14 mouse cellular contexts compared by ENCODE assay signal in the genomic region with DNA sequence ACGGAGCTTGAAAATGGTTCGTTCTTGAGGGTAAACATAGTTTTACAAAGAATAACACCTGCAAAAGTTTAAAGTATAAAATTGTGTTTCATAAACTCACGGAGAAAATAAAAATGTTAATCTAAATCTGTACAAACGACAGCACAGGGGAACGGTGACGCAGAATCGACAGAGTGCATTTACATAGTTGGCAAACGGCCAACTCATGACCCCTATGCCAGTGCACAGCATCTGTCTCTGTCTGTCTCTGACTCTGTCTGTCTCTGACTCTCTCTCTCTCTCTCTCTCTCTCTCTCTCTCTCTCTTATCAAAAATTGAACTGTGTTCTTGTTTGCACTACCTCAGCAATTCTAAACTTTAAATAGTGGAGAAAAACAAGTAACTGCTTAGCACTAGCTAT.
"Had no signal": no experiment of that assay in that cellular context is flagged by ENCODE, and none has a peak within 500 bp of the region (broad histone marks: within the 10 kb centered on the region; RNA-seq: fewer than 3 reads in every experiment).

No protein-coding gene starts in this region.

- ATAC-seq: inflammation-experienced regulatory T-cells, adult 6 months; intestine, postnatal 0 days; lung, postnatal 0 days had no signal

- DNase-seq: kidney, adult 8-10 months; kidney, postnatal 25 days; lung, adult 18-20 months; lung, postnatal 36 days; thymus, adult 18-20 months; thymus, postnatal 14 days had no signal

- H3K9ac ChIP-seq: limb, embryonic 12.5 days; liver, embryonic 14.5 days; midbrain, embryonic 12.5 days had no signal

- H3K4me2 ChIP-seq: limb, embryonic 12.5 days; midbrain, embryonic 12.5 days had no signal

- H3K27me3 ChIP-seq: limb, embryonic 12.5 days; midbrain, embryonic 12.5 days had no signal

- H3K4me1 ChIP-seq: midbrain, embryonic 12.5 days had no signal

- H3K9me3 ChIP-seq: limb, embryonic 12.5 days; midbrain, embryonic 12.5 days had no signal

- H3K27ac ChIP-seq: left cerebral cortex, adult 2 months; limb, embryonic 12.5 days; liver, embryonic 14.5 days; midbrain, embryonic 12.5 days; stomach, postnatal 0 days had no signal

- H3K4me3 ChIP-seq: left cerebral cortex, adult 2 months; limb, embryonic 12.5 days; midbrain, embryonic 12.5 days had no signal
